Mouse (Mus musculus) ES-E14 (cell line): Measurements from ENCODE around the gene Gin1.

Experiments
- HCFC1 ChIP-seq: IDR thresholded peaks from 2 replicates; pipeline ENCODE4 v1.6.1; 2012; ENCODE audit warnings: low read length, inconsistent platforms, borderline replicate concordance; ENCODE audit not compliant: insufficient read depth
- MAFK ChIP-seq: IDR thresholded peaks from 2 replicates; pipeline ENCODE4 v1.6.1; 2014; ENCODE audit warnings: mild to moderate bottlenecking, low read depth, low read length, inconsistent platforms; ENCODE audit not compliant: insufficient read depth

DNA sequence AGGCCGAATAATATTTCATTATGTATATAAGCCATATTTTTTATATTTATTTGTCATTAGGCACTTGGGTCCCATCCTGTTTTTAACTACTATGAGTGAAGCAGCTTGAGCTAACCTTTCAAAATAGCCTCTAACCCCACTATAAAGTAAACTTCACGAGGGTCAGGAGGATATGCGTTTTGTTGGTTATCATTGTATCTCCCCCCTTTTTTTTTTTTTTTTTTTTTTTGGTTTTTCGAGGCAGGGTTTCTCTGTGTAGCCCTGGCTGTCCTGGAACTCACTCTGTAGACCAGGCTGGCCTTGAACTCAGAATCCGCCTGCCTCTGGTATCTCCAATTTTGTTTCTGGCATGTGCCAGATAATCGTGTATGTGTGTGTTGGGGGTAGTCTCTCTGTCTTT, 3.4 kb downstream of the Gin1 start:
- TF ChIP-seq HCFC1 (no peak), MAFK (no peak)
